Mouse (Mus musculus): ENCODE measurements around the gene Filip1l.

Filip1l gene

GRCm38 (mm10) chr16:57437523-57438287 is 84.8 kb downstream of the Filip1l start:
- DNase-seq (ENCODE audit: low spot score), result no peak

GRCm38 (mm10) chr16:57438288-57438685 is 85.4 kb downstream of the Filip1l start:
- no peak for DNase-seq (ENCODE audit: low spot score)

GRCm38 (mm10) chr16:57439206-57439605 is 86.3 kb downstream of the Filip1l start:
- no peak for DNase-seq (ENCODE audit: low spot score)

- DNase-seq (ENCODE audit: low spot score), result no peak
These were observed 88.0 kb downstream of the Filip1l start for GRCm38 (mm10) chr16:57440706-57441437.

- DNase-seq (ENCODE audit: low spot score), result no peak
These were observed 92.5 kb downstream of the Filip1l start for GRCm38 (mm10) chr16:57445096-57446094.

GRCm38 (mm10) chr16:57453009-57453408 is 100.1 kb downstream of the Filip1l start:
- peak; percentile 16 for DNase-seq (ENCODE audit: low spot score)

- no peak for DNase-seq (ENCODE audit: low spot score)
These were observed 101.3 kb downstream of the Filip1l start for GRCm38 (mm10) chr16:57454106-57454763.

- no peak for DNase-seq (ENCODE audit: low spot score)
These were observed 102.7 kb downstream of the Filip1l start for GRCm38 (mm10) chr16:57455573-57455972.

GRCm38 (mm10) chr16:57456003-57456402 is 103.1 kb downstream of the Filip1l start:
- no peak for DNase-seq (ENCODE audit: low spot score)

- DNase-seq (ENCODE audit: low spot score), result no peak
These were observed 112.6 kb downstream of the Filip1l start for GRCm38 (mm10) chr16:57465386-57465913.

GRCm38 (mm10) chr16:57469301-57469700 is 116.4 kb downstream of the Filip1l start:
- DNase-seq (ENCODE audit: low spot score), result no peak

GRCm38 (mm10) chr16:57469869-57470268 is 117.0 kb downstream of the Filip1l start:
- DNase-seq (ENCODE audit: low spot score), result no peak

- no peak for DNase-seq (ENCODE audit: low spot score)
These were observed 117.5 kb downstream of the Filip1l start for GRCm38 (mm10) chr16:57470286-57470830.

- DNase-seq (ENCODE audit: low spot score), result no peak
These were observed 118.2 kb downstream of the Filip1l start for GRCm38 (mm10) chr16:57471071-57471470.

- no peak for DNase-seq (ENCODE audit: low spot score)
These were observed 120.7 kb downstream of the Filip1l start for GRCm38 (mm10) chr16:57473415-57474085.

- DNase-seq (ENCODE audit: low spot score), result no peak
These were observed 125.6 kb downstream of the Filip1l start for GRCm38 (mm10) chr16:57478451-57478850.

- DNase-seq (ENCODE audit: low spot score), result no peak
These were observed 126.9 kb downstream of the Filip1l start for GRCm38 (mm10) chr16:57479776-57480175.

GRCm38 (mm10) chr16:57482264-57482663 is 129.4 kb downstream of the Filip1l start:
- no peak for DNase-seq (ENCODE audit: low spot score)

GRCm38 (mm10) chr16:57482911-57483310 is 130.0 kb downstream of the Filip1l start:
- DNase-seq (ENCODE audit: low spot score), result no peak

- DNase-seq (ENCODE audit: low spot score), result no peak
These were observed 130.6 kb downstream of the Filip1l start for GRCm38 (mm10) chr16:57483503-57483902.
